Mouse (Mus musculus) limb, embryonic 10.5 days (tissue): ENCODE results near the gene Slc8a1. TPM values are rescaled to one million over a fixed set of nuclear protein-coding genes. Genes with fewer than 3 reads are reported as not detected.
A peak's percentile ranks its signal among the peaks of the same experiment; 100 is the strongest.

ENCODE experiments used
- DNase-seq: peaks from one replicate; pipeline ENCODE4 v3.0.0-alpha.2; 2017; ENCODE audit warnings: low spot score
- H3K27ac ChIP-seq: fragments of 300-500 bp; sonication (generic); 2 replicates; pipeline ENCODE4 v1.5.1; 2016; ENCODE audit warnings: mild to moderate bottlenecking
- H3K27me3 ChIP-seq: fragments of 300-500 bp; sonication (generic); 2 replicates; pipeline ENCODE4 v1.6.1; 2016; ENCODE audit warnings: low read depth, mild to moderate bottlenecking; ENCODE audit not compliant: poor library complexity, severe bottlenecking
- H3K36me3 ChIP-seq: fragments of 300-500 bp; sonication (generic); 2 replicates; pipeline ENCODE4 v1.6.1; 2016; ENCODE audit warnings: mild to moderate bottlenecking, moderate library complexity
- H3K4me1 ChIP-seq: fragments of 300-500 bp; sonication (generic); 2 replicates; pipeline ENCODE4 v1.6.1; 2016
- H3K4me3 ChIP-seq: fragments of 300-500 bp; sonication (generic); 2 replicates; pipeline ENCODE4 v1.5.1; 2016; ENCODE audit warnings: mild to moderate bottlenecking, moderate library complexity
- H3K9me3 ChIP-seq: fragments of 300-500 bp; sonication (generic); replicated peaks from 2 replicates; pipeline ENCODE4 v1.6.1; 2016; ENCODE audit warnings: mild to moderate bottlenecking
- WGBS: fragments of 180-500 bp; shearing (Covaris S2); methylation state at CpG from one replicate; pipeline ENCODE4 v1.1.7; 2016; 5-methylcytosine and 5-hydroxymethylcytosine counted together
- polyA plus RNA-seq: library from polyadenylated mRNA; unstranded; fragments of >200 nt; fragmentation: Nextera tagmentation; extraction: Ambion mirVana; gene quantifications from 2 replicates; pipeline ENCODE4 v1.2.1, GENCODE M21; 2016

The Slc8a1 gene
- polyA plus RNA-seq, 1 experiment from 2014 or later: 3.0 TPM

- Histone ChIP-seq H3K4me3 (no peak overlapping the region), H3K27me3 (no peaks in the 10 kb centered on the region), H3K27ac (no peak overlapping the region), H3K4me1 (no peaks in the 10 kb centered on the region), H3K9me3 (no peaks in the 10 kb centered on the region), H3K36me3 (peaks cover 3% of the 10 kb centered on the region)
- 94% methylated on average over 4 of the region's 4 CpGs for WGBS
- no peak for DNase-seq
These were observed 325.4 kb downstream of the Slc8a1 start for GRCm38 (mm10) chr17:81412736-81413135.

- Histone ChIP-seq H3K36me3 (peaks cover 8% of the 10 kb centered on the region), H3K4me1 (no peaks in the 10 kb centered on the region), H3K9me3 (no peaks in the 10 kb centered on the region), H3K27me3 (no peaks in the 10 kb centered on the region), H3K27ac (no peak overlapping the region), H3K4me3 (no peak overlapping the region)
- 88% methylated on average over 4 of the region's 4 CpGs for WGBS
- no peak for DNase-seq
These were observed 334.0 kb downstream of the Slc8a1 start for GRCm38 (mm10) chr17:81404225-81404624.

- no peaks in the 10 kb centered on the region for H3K4me1 ChIP-seq
- no peaks in the 10 kb centered on the region for H3K27me3 ChIP-seq
- H3K9me3 ChIP-seq: no peaks in the 10 kb centered on the region
- 92% methylated on average over 4 of the region's 4 CpGs for WGBS
- no peak for DNase-seq
- no peak overlapping the region for H3K4me3 ChIP-seq
- H3K36me3 ChIP-seq: peaks cover 8% of the 10 kb centered on the region
- no peak overlapping the region for H3K27ac ChIP-seq
These were observed 335.1 kb downstream of the Slc8a1 start for GRCm38 (mm10) chr17:81403121-81403520.

GRCm38 (mm10) chr17:81402636-81403035 lies 335.5 kb downstream of the Slc8a1 start:
- Histone ChIP-seq H3K36me3 (peaks cover 4% of the 10 kb centered on the region; the same call in 1 of the 2 replicates), H3K9me3 (no peaks in the 10 kb centered on the region), H3K4me3 (no peak overlapping the region), H3K27me3 (no peaks in the 10 kb centered on the region), H3K27ac (no peak overlapping the region), H3K4me1 (no peaks in the 10 kb centered on the region)
- 84% methylated on average over 2 of the region's 2 CpGs for WGBS
- no peak for DNase-seq

GRCm38 (mm10) chr17:81400377-81400776 lies 337.8 kb downstream of the Slc8a1 start:
- no peak overlapping the region for H3K27ac ChIP-seq
- 80% methylated on average over 5 of the region's 5 CpGs for WGBS
- no peaks in the 10 kb centered on the region for H3K36me3 ChIP-seq
- no peak for DNase-seq
- 0 out of 2 replicates have a peak, but pooled peaks cover under 1% of the 10 kb centered on the region for H3K4me1 ChIP-seq
- H3K4me3 ChIP-seq: no peak overlapping the region
- H3K27me3 ChIP-seq: no peaks in the 10 kb centered on the region
- no peaks in the 10 kb centered on the region for H3K9me3 ChIP-seq

- Histone ChIP-seq H3K4me3 (no peak overlapping the region), H3K4me1 (peaks cover 22% of the 10 kb centered on the region), H3K27me3 (no peaks in the 10 kb centered on the region), H3K36me3 (no peaks in the 10 kb centered on the region), H3K27ac (no peak overlapping the region), H3K9me3 (no peaks in the 10 kb centered on the region)
- no peak for DNase-seq
- WGBS: 91% methylated on average over 1 of the region's 1 CpGs
These were observed 340.7 kb downstream of the Slc8a1 start for GRCm38 (mm10) chr17:81397434-81397833.

GRCm38 (mm10) chr17:81394124-81394523 lies 344.1 kb downstream of the Slc8a1 start:
- 27% methylated on average over 2 of the region's 2 CpGs for WGBS
- H3K27ac ChIP-seq: no peak overlapping the region
- no peaks in the 10 kb centered on the region for H3K9me3 ChIP-seq
- no peak overlapping the region for H3K4me3 ChIP-seq
- peak; percentile 35 for DNase-seq
- no peaks in the 10 kb centered on the region for H3K27me3 ChIP-seq
- H3K36me3 ChIP-seq: no peaks in the 10 kb centered on the region
- H3K4me1 ChIP-seq: peaks cover 25% of the 10 kb centered on the region

GRCm38 (mm10) chr17:81393040-81393439 lies 345.1 kb downstream of the Slc8a1 start:
- no peak overlapping the region for H3K27ac ChIP-seq
- no peaks in the 10 kb centered on the region for H3K27me3 ChIP-seq
- WGBS: 73% methylated on average over 4 of the region's 4 CpGs
- H3K36me3 ChIP-seq: 0 out of 2 replicates have a peak, but pooled peaks cover 3% of the 10 kb centered on the region
- peaks cover 25% of the 10 kb centered on the region for H3K4me1 ChIP-seq
- peak; percentile 35 for DNase-seq
- no peaks in the 10 kb centered on the region for H3K9me3 ChIP-seq
- no peak overlapping the region for H3K4me3 ChIP-seq

- WGBS: 90% methylated on average over 7 of the region's 7 CpGs
- Histone ChIP-seq H3K9me3 (no peaks in the 10 kb centered on the region), H3K27ac (no peak overlapping the region), H3K4me1 (peaks cover 28% of the 10 kb centered on the region), H3K4me3 (no peak overlapping the region), H3K36me3 (0 out of 2 replicates have a peak, but pooled peaks cover 3% of the 10 kb centered on the region), H3K27me3 (no peaks in the 10 kb centered on the region)
- no peak for DNase-seq
These were observed 346.7 kb downstream of the Slc8a1 start for GRCm38 (mm10) chr17:81391478-81391877.

- 0 out of 2 replicates have a peak, but pooled peaks cover 3% of the 10 kb centered on the region for H3K36me3 ChIP-seq
- no peak overlapping the region for H3K27ac ChIP-seq
- H3K9me3 ChIP-seq: no peaks in the 10 kb centered on the region
- no peak for DNase-seq
- peaks cover 28% of the 10 kb centered on the region for H3K4me1 ChIP-seq
- 84% methylated on average over 3 of the region's 3 CpGs for WGBS
- H3K27me3 ChIP-seq: no peaks in the 10 kb centered on the region
- no peak overlapping the region for H3K4me3 ChIP-seq
These were observed 347.4 kb downstream of the Slc8a1 start for GRCm38 (mm10) chr17:81390790-81391189.

- Histone ChIP-seq H3K36me3 (0 out of 2 replicates have a peak, but pooled peaks cover 3% of the 10 kb centered on the region), H3K9me3 (no peaks in the 10 kb centered on the region), H3K27me3 (no peaks in the 10 kb centered on the region), H3K27ac (no peak overlapping the region), H3K4me3 (no peak overlapping the region), H3K4me1 (0 out of 2 replicates have a peak, but pooled peaks cover 4% of the 10 kb centered on the region)
- WGBS: 83% methylated on average over 2 of the region's 2 CpGs
- no peak for DNase-seq
These were observed 352.1 kb downstream of the Slc8a1 start for GRCm38 (mm10) chr17:81386118-81386517.

GRCm38 (mm10) chr17:81385476-81385875 lies 352.7 kb downstream of the Slc8a1 start:
- Histone ChIP-seq H3K4me1 (0 out of 2 replicates have a peak, but pooled peaks cover 9% of the 10 kb centered on the region), H3K4me3 (no peak overlapping the region), H3K9me3 (no peaks in the 10 kb centered on the region), H3K36me3 (0 out of 2 replicates have a peak, but pooled peaks cover 3% of the 10 kb centered on the region), H3K27ac (no peak overlapping the region), H3K27me3 (no peaks in the 10 kb centered on the region)
- 96% methylated on average over 5 of the region's 5 CpGs for WGBS
- DNase-seq: no peak

- Histone ChIP-seq H3K27ac (no peak overlapping the region), H3K36me3 (no peaks in the 10 kb centered on the region), H3K4me3 (no peak overlapping the region), H3K4me1 (0 out of 2 replicates have a peak, but pooled peaks cover 9% of the 10 kb centered on the region), H3K27me3 (no peaks in the 10 kb centered on the region), H3K9me3 (no peaks in the 10 kb centered on the region)
- no peak for DNase-seq
- WGBS: 96% methylated on average over 4 of the region's 4 CpGs
These were observed 354.7 kb downstream of the Slc8a1 start for GRCm38 (mm10) chr17:81383461-81383860.

- 91% methylated on average over 7 of the region's 7 CpGs for WGBS
- no peaks in the 10 kb centered on the region for H3K27me3 ChIP-seq
- DNase-seq: no peak
- H3K27ac ChIP-seq: no peak overlapping the region
- H3K4me3 ChIP-seq: no peak overlapping the region
- 0 out of 2 replicates have a peak, but pooled peaks cover 11% of the 10 kb centered on the region for H3K4me1 ChIP-seq
- no peaks in the 10 kb centered on the region for H3K36me3 ChIP-seq
- no peaks in the 10 kb centered on the region for H3K9me3 ChIP-seq
These were observed 359.7 kb downstream of the Slc8a1 start for GRCm38 (mm10) chr17:81378436-81378835.
